Mouse (Mus musculus): ENCODE data around the gene Mdga1.

The Mdga1 gene

GRCm38 (mm10) chr17:29838029-29838428 lies 131.9 kb downstream of the Mdga1 start:
- no peak for DNase-seq

DNA sequence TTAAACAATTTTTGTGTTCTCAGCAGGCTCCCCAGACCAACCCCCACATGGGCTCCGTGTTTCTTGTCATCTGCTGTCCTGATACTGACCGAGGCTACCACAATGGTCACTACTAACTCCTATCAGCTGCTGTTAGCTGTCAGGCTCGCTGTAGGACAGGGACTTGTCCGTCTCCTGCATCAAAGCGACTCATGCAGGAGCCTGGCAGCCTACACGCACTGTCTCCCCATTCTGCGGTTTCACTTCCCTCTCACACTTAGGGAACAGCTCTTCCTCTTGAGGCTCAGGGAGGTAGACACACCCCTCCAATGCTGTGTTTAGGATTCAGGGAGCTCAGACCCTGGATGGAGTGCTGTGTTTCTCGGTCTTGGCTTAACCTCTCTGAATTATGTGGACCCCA lies 132.4 kb downstream of the Mdga1 start:
- no peak for DNase-seq

GRCm38 (mm10) chr17:29834768-29835167 lies 135.1 kb downstream of the Mdga1 start:
- no peak for DNase-seq

GRCm38 (mm10) chr17:29834333-29834732 lies 135.6 kb downstream of the Mdga1 start:
- no peak for DNase-seq

DNA sequence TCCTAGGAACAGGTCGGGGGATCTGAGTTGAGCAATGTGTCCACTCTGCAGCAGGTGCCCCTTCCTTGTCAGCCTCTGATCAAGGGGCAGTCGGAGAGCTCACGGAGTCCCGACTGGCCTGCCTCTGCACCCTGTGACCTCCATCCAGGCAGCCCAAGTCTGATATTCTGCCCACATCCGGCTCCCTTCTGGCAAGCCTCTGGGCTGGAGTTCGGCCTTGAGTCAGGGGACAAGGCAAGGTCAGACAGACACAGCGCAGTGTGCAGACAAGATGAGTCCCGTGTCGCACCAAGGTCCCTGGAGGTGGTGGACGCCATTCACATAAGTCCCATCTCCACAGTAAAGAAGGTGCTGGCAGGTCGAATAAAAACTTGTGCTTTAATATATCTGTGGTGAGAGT lies 138.2 kb downstream of the Mdga1 start:
- DNase-seq, result no peak

- no peak for DNase-seq
These were observed 140.8 kb downstream of the Mdga1 start for GRCm38 (mm10) chr17:29829136-29829535.

- peak; percentile 67 for DNase-seq
These were observed 142.3 kb downstream of the Mdga1 start for GRCm38 (mm10) chr17:29827602-29828001.

- DNase-seq, result no peak
These were observed 145.3 kb downstream of the Mdga1 start for GRCm38 (mm10) chr17:29824512-29825120.

DNA sequence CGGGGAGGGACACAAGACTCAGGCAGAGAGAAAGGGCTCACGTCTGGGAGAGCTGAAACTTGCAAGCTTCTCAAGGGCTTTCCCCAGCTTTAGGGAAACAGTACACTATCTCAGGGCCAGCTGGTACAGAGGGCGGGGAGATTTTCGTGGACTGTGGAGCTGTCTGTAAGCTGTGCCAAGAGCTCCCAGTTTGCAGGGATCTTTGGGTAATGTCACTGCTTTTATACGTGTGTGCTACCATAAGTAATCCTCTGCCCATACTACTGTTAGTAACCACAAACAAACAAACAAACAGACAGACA lies 145.7 kb downstream of the Mdga1 start:
- DNase-seq, result no peak

- no peak for DNase-seq
These were observed 146.3 kb downstream of the Mdga1 start for GRCm38 (mm10) chr17:29823439-29824207.

GRCm38 (mm10) chr17:29819608-29820007 lies 150.3 kb downstream of the Mdga1 start:
- no peak for DNase-seq

GRCm38 (mm10) chr17:29818989-29819388 lies 150.9 kb downstream of the Mdga1 start:
- no peak for DNase-seq

GRCm38 (mm10) chr17:29818264-29818945 lies 151.5 kb downstream of the Mdga1 start:
- DNase-seq, result no peak

DNA sequence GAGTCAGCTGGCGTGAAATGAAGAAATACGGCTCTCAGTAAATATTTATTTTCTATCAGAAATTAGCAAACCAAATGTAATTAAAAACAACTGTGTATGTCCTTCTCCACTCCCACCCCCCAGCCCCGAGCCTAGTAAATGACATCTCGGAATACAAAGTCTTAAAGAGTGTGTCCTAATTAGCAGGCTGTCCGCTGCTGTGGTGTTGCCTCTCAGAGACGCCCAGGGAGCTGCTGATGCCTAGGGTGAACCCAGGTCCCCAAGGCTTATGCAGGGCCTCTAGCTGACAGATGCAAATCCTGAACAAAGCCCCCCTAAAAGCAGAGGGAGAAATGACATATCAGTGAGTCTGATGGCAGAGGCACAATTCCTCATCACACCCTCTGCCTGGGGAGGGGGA lies 155.1 kb downstream of the Mdga1 start:
- DNase-seq, result no peak

DNA sequence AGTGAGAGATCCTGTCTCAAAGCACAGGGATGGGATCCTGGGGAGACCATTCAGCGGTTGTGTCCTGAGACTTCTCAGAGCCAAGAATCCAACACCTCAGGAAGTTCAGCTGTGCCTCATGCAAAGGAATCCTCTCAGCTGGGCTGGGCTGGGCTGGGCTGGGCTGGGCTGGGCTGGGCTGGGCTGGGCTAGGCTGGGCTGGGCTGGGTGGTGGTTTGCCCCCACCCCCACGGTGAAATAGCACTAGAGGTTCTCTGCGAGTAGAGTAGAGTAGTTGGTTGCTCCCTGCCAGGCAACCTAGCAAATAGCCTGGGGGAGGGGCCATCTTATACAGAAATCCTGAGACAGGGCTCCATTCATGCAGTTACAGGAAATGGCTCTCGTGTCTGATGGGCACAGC lies 156.6 kb downstream of the Mdga1 start:
- peak; percentile 39 for DNase-seq

DNA sequence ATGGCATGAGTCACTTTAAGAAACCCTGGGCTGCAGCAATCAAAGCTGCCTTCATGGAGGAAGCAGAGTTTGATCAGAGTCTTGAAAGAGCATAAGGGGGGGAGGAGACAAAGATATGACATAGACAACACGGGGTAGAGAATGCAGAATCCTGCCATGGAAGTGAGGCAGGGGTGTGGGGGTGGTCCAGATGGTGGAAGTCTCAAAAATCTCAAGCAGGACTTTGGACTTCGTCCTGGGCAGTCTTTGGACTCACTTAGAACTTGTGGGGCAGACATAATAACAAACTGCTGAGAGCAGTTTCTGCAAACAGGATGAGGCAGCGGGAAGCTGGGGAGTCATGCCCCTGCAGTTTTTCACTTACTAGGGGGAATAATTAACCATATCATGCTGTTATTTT lies 166.3 kb downstream of the Mdga1 start:
- DNase-seq, result no peak

GRCm38 (mm10) chr17:29801358-29801757 lies 168.5 kb downstream of the Mdga1 start:
- DNase-seq, result peak; percentile 70

DNA sequence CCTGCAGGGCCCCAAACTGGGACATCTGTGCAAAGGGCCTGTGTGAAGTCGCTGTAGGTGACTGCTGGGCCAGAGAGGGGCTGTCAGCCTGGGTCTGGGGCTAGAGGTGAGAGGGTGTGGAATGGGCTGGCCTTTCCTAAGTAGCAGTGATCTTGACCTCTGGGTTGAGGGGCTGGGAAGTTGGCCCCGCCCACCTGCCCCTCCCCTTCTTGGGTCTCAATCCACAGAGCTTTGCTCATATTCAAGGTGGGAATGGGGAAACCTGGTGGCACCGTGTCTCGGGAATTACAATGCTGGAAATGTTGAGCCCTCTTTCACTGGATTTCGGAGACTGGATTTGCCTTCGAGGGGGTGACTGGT lies 169.8 kb downstream of the Mdga1 start:
- DNase-seq, result no peak

- DNase-seq, result no peak
These were observed 170.3 kb downstream of the Mdga1 start for GRCm38 (mm10) chr17:29799398-29800095.

GRCm38 (mm10) chr17:29798151-29798550 lies 171.7 kb downstream of the Mdga1 start:
- DNase-seq, result no peak

GRCm38 (mm10) chr17:29796787-29797186 lies 173.1 kb downstream of the Mdga1 start:
- no peak for DNase-seq

DNA sequence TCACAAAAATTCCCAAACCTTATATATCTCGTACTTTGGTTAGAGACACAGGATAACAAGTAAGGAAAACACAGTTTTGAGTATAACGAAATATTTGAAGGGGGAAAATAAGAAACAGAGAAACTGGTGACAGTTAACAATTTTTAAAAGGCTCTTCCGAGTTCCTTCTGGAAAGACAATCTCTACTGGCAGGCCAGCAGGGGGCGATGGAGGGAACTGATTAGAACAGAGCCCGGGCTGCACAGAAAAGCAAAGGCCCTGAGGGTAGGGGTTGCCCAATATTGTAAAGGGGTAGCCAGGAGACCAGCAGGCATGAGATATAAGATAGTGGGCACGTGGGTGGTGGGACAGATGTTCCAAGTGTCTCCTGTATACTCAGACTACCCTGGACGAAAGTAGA lies 173.8 kb downstream of the Mdga1 start:
- DNase-seq, result peak; percentile 86

DNA sequence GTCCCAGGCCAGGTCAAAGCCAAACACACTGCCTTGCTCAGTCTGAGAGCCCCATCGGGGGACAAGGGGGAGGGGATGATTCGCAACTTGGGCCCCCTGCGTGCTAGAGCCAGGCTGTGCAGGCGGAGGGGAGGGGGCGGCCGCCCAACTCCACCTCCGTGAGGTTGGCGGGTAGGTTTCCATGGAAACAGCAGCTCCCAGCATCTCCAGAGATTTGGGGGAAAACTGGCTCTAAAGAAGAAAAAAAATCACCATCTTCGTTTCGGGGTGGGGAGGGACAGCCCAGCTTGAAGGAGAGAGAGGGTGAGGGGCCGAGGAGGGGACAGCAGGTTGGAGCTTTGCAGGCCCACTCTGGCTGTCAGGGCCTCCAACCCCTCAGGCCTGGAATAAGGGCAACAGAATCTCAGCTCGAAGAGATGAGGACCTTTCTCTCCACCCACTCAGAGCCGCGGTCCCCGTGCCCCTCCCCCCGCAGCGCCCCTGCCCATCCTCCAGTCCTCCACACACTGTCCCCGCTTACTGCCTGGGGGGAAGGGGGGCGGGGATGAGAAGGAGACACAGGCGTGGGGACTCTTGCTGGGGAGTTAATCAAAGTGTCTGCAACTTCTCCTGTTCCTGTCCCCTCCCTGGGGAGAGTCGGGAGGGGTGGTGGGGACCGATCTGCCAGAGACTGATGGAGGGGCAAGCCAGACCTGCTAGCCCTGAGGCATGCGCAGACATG lies 174.7 kb downstream of the Mdga1 start:
- DNase-seq, result no peak

Measured in liver (tissue).